Mouse (Mus musculus) embryonic stem cell, embryonic (primary cell): Measurements from ENCODE around the gene Dmrtc2.

ENCODE experiments used
- CTCF ChIA-PET, 4 experiments: fragments of 300-600 bp in 2 of 4; fragments of 350-600 bp in 2 of 4; sonication (Branson Sonifier 250); formaldehyde crosslinking; loops; one replicate each; lab custom pipeline; 2022; ENCODE audit warnings: inconsistent platforms in 2 of 4; lab: Charles Lee
- POLR2A ChIA-PET, 4 experiments: fragments of 300-600 bp in 2 of 4; fragments of 350-600 bp in 2 of 4; sonication (Branson Sonifier 250); formaldehyde crosslinking; loops; one replicate each; lab custom pipeline; 2022; ENCODE audit warnings: antibody characterized with exemption in 4 of 4, inconsistent platforms in 1 of 4; lab: Charles Lee

The Dmrtc2 gene

GRCm38 (mm10) chr7:24902630-24903443 lies 33.0 kb downstream of the Dmrtc2 start, which contains the start of gene Arhgef1:
Gene Arhgef1 (plus strand): TSS chr7:24902912.
- ChIA-PET CTCF (interaction anchor here in 3 of 4 experiments (0.6 to 6.6 kb wide), 9 partner anchors 10 to 414 kb away, joined by 4 to 92 read pairs (median 11); partner anchors contain the start of genes Megf8 (in 1 of the 3) and Rps19 (in 1 of the 3)), POLR2A (interaction anchor here (0.5 to 14.8 kb wide), 32 partner anchors 12 to 881 kb away, joined by 3 to 436 read pairs (median 4); partner anchors contain the start of genes Rps19 (in 3 of the 4), Dmrtc2 (in 1 of the 4), Lypd4 (in 1 of the 4) and Megf8 (in 1 of the 4))

- ChIA-PET CTCF (interaction anchor here (0.6 to 6.6 kb wide), 10 partner anchors 11 to 414 kb away, joined by 4 to 92 read pairs (median 12); partner anchors contain the start of genes Megf8 (in 1 of the 4) and Rps19 (in 1 of the 4)), POLR2A (interaction anchor here (0.6 to 14.8 kb wide), 29 partner anchors 12 to 413 kb away, joined by 3 to 436 read pairs (median 6); partner anchors contain the start of genes Rps19 (in 3 of the 4), Dmrtc2 (in 2 of the 4), Lypd4 (in 2 of the 4) and Rabac1 (in 2 of the 4))
Measured at GRCm38 (mm10) chr7:24903444-24903825, 33.6 kb downstream of the Dmrtc2 start.

- ChIA-PET CTCF (interaction anchor here (0.5 to 6.6 kb wide), 26 partner anchors 11 to 505 kb away, joined by 3 to 92 read pairs (median 4); partner anchors contain the start of genes Rabac1 (in 1 of the 4) and Rps19 (in 1 of the 4)), POLR2A (interaction anchor here (0.6 to 14.8 kb wide), 44 partner anchors 8 to 529 kb away, joined by 3 to 436 read pairs (median 4); partner anchors contain the start of genes Rabac1 (in 3 of the 4), Rps19 (in 3 of the 4), Cic (in 1 of the 4) and Dmrtc2 (in 1 of the 4))
Measured at GRCm38 (mm10) chr7:24904070-24904483, 34.2 kb downstream of the Dmrtc2 start.

GRCm38 (mm10) chr7:24904936-24905335 lies 35.1 kb downstream of the Dmrtc2 start:
- ChIA-PET CTCF (interaction anchor here in 3 of 4 experiments (0.5 to 6.6 kb wide), 22 partner anchors 12 to 504 kb away, joined by 3 to 92 read pairs (median 5); partner anchors contain the start of genes Gm4881 (in 1 of the 3) and Rabac1 (in 1 of the 3)), POLR2A (interaction anchor here (0.7 to 14.8 kb wide), 20 partner anchors 9 to 497 kb away, joined by 3 to 436 read pairs (median 8); partner anchors contain the start of genes Rabac1 (in 2 of the 4), Rps19 (in 2 of the 4), Dmrtc2 (in 1 of the 4) and Lypd4 (in 1 of the 4))

- ChIA-PET POLR2A (interaction anchor here (0.6 to 14.8 kb wide), 24 partner anchors 8 to 315 kb away, joined by 3 to 436 read pairs (median 4); partner anchors contain the start of genes Rps19 (in 3 of the 4), Rabac1 (in 2 of the 4) and Zfp526 (in 1 of the 4)), CTCF (interaction anchor here (0.6 to 6.6 kb wide), 20 partner anchors 12 to 933 kb away, joined by 3 to 92 read pairs (median 6); partner anchors contain the start of genes Rabac1 (in 2 of the 4), Rps19 (in 1 of the 4) and Vmn1r181 (in 1 of the 4))
Measured at GRCm38 (mm10) chr7:24906551-24906950, 36.7 kb downstream of the Dmrtc2 start.

- CTCF ChIA-PET = interaction anchor here (0.6 to 6.6 kb wide), 19 partner anchors 11 to 306 kb away, joined by 3 to 92 read pairs (median 5); partner anchors contain the start of genes Rabac1 (in 2 of the 4) and Rps19 (in 1 of the 4)
- POLR2A ChIA-PET = interaction anchor here (0.5 to 14.8 kb wide), 25 partner anchors 8 to 314 kb away, joined by 3 to 436 read pairs (median 5); partner anchors contain the start of genes Rabac1 (in 2 of the 4), Rps19 (in 2 of the 4) and Zfp526 (in 1 of the 4)
Measured at GRCm38 (mm10) chr7:24907211-24907748, 37.4 kb downstream of the Dmrtc2 start.

- CTCF ChIA-PET = interaction anchor here in 1 of 4 experiments (0.6 kb wide), 1 partner anchor 35 kb away, joined by 3 read pairs; no protein-coding TSS in a partner anchor
Measured at GRCm38 (mm10) chr7:24912480-24912879, 42.6 kb downstream of the Dmrtc2 start.

GRCm38 (mm10) chr7:24918763-24919323 lies 49.0 kb downstream of the Dmrtc2 start:
- CTCF ChIA-PET = interaction anchor here in 2 of 4 experiments (0.5 to 1.4 kb wide), 6 partner anchors 12 to 729 kb away, joined by 3 to 5 read pairs (median 3); no protein-coding TSS in a partner anchor
- POLR2A ChIA-PET = interaction anchor here in 2 of 4 experiments (1.1 to 2.6 kb wide), 5 partner anchors 14 to 54 kb away, joined by 3 to 9 read pairs (median 5); partner anchors contain the start of gene Rabac1 (in 1 of the 2)

More at GRCm38 (mm10) chr7:24912480-24912879, 42.6 kb downstream of the Dmrtc2 start:
- POLR2A ChIA-PET = interaction anchor here in 1 of 4 experiments (1.5 to 3.5 kb wide), 3 partner anchors 22 to 28 kb away, joined by 6 to 20 read pairs (median 8); partner anchors contain the start of gene Rps19

GRCm38 (mm10) chr7:24919728-24920127 lies 49.9 kb downstream of the Dmrtc2 start:
- ChIA-PET POLR2A (interaction anchor here in 3 of 4 experiments (0.6 to 2.6 kb wide), 8 partner anchors 13 to 53 kb away, joined by 3 to 9 read pairs (median 5); partner anchors contain the start of genes Rabac1 (in 1 of the 3) and Rps19 (in 1 of the 3)), CTCF (interaction anchor here in 1 of 4 experiments (1.0 to 1.3 kb wide), 3 partner anchors 15 to 46 kb away, joined by 3 to 5 read pairs (median 4); no protein-coding TSS in a partner anchor)
